Mouse (Mus musculus): ENCODE measurements around the gene Atg7. TPM values are rescaled to one million over a fixed set of nuclear protein-coding genes. Genes with fewer than 3 reads are reported as not detected.

Gene Atg7
- polyA plus RNA-seq, 1 experiment from 2014 or later = 14.0 TPM

DNA sequence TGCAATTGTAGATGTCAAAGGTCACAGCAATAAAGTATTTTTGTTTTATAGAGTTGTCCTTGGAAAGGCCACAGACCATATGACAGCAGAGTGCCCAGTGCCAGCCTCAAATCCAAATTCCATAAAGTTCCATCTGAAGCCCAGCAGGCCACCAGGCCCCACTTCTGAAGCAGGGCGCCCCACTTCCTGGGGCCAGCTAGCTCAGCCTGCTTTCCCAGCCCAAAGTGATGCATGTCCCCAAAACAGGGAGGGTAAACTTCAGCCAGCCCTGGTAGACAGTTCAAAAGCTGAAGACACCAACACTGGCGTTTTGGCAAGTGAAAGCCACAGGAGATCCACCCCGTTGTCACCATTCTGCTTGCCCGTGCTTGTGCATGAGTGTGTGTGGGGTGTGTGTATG lies 169.9 kb downstream of the Atg7 start:
- Histone ChIP-seq H3K9ac (ENCODE audit: low read length) (no peak overlapping the region), H3K36me3 (ENCODE audit: control insufficient read depth, insufficient read depth, low read length) (no peaks in the 10 kb centered on the region), H3K4me1 (replicated peaks; ENCODE audit: control insufficient read depth, insufficient read depth) (no peaks in the 10 kb centered on the region), H3K27ac (replicated peaks) (no peak overlapping the region), H3K9me3 (ENCODE audit: control insufficient read depth, low read length) (no peaks in the 10 kb centered on the region), H3K4me2 (replicated peaks; ENCODE audit: low read depth) (no peak overlapping the region), H3K27me3 (ENCODE audit: control insufficient read depth, insufficient read depth, low read length) (no peaks in the 10 kb centered on the region), H3K4me3 (ENCODE audit: low read depth, low read length) (no peak overlapping the region)
- ATAC-seq (ENCODE audit: low FRiP score, low TSS enrichment) (no peak), DNase-seq (ENCODE audit: low spot score) (no peak)
- TF ChIP-seq CTCF (IDR thresholded peaks at IDR 0.05; ENCODE audit: low read depth) (no peak), EP300 (optimal IDR thresholded peaks at IDR 0.05) (no peak)
- 81% methylated on average over 4 of the region's 4 CpGs for WGBS

DNA sequence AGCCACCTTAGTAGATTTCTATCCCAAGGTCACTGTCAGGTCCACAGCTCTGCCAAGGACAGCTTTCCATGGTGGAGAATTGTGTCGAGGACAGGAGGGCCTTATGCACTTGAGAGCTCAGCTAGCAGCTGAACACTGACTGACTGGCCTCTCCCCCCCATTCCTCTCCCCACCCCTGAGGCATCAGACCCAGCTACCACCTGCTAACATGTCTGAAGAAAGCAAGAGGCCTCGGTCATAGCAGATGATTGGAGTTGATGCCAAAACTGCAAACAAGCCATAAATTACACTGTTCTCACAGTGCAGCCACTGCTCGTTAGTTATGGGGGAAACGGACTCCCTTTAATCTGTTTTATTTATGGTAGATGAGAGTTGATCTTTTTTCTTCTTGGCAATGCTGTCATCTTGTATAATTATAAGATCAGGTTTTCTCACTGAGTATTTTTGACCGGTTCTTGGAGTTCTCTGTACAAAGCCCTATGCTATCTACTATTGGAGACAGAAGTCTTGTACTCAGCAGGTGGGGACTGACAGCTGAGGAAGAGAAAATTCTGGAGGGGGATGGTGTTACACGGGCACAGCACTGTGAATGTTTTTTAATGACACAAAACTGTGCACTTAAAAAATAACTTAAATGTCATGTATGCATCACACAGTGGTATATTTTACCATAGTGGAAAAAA lies 171.4 kb downstream of the Atg7 start:
- no peak for DNase-seq (ENCODE audit: low spot score)

DNA sequence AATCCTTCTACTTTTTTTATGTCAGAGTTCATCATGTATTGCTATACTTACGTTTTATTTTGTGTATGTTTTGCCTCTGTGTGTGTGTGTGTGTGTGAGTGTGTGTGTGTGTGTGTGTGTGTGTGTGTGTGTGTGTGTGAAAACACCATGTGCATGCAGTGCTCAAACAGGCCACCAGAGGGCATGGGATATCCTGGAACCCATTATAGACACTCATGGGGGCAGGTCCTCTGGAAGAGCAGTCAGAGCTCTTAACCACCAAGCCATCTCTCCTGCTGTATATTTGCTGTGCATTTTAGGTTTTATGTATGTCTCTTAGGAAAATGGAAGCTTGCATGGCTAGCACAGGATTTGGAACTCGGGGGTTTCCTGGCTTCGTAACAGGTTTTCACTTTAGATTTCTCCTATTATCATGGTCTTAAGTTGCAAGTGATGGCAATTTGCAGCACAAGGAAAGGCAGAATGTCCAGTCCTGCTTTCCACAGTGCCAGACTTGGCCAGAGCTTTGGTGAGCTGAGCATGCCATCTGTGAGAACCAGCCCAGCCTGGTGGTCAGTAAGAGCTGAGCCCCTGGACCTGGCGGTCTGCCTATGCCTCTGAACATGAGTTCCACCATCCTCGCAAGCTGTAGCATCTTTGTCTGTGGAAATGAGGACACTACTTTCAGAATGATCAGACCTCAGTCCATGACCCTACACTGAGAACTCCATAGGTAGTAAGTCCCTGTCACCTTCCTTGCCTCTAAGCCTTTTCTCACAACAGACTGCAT lies 172.2 kb downstream of the Atg7 start:
- 95% methylated on average over 5 of the region's 5 CpGs for WGBS
- Histone ChIP-seq H3K27me3 (ENCODE audit: control insufficient read depth, insufficient read depth, low read length) (no peaks in the 10 kb centered on the region), H3K9me3 (ENCODE audit: control insufficient read depth, low read length) (no peaks in the 10 kb centered on the region), H3K36me3 (ENCODE audit: control insufficient read depth, insufficient read depth, low read length) (no peaks in the 10 kb centered on the region), H3K4me2 (replicated peaks; ENCODE audit: low read depth) (no peak overlapping the region), H3K27ac (replicated peaks) (no peak overlapping the region), H3K9ac (ENCODE audit: low read length) (no peak overlapping the region), H3K4me1 (replicated peaks; ENCODE audit: control insufficient read depth, insufficient read depth) (peaks cover 4% of the 10 kb centered on the region; the same call in 1 of the 2 replicates), H3K4me3 (ENCODE audit: low read depth, low read length) (no peak overlapping the region)
- TF ChIP-seq EP300 (optimal IDR thresholded peaks at IDR 0.05) (no peak), CTCF (IDR thresholded peaks at IDR 0.05; ENCODE audit: low read depth) (peak; percentile 61)
- ATAC-seq (ENCODE audit: low FRiP score, low TSS enrichment) (no peak), DNase-seq (ENCODE audit: low spot score) (no peak)

More for the DNA sequence above, 171.4 kb downstream of the Atg7 start:
- TF ChIP-seq EP300 (optimal IDR thresholded peaks at IDR 0.05) (no peak), CTCF (IDR thresholded peaks at IDR 0.05; ENCODE audit: low read depth) (no peak)
- Histone ChIP-seq H3K27me3 (ENCODE audit: control insufficient read depth, insufficient read depth, low read length) (no peaks in the 10 kb centered on the region), H3K4me1 (replicated peaks; ENCODE audit: control insufficient read depth, insufficient read depth) (peaks cover 4% of the 10 kb centered on the region; the same call in 1 of the 2 replicates), H3K36me3 (ENCODE audit: control insufficient read depth, insufficient read depth, low read length) (no peaks in the 10 kb centered on the region), H3K4me2 (replicated peaks; ENCODE audit: low read depth) (no peak overlapping the region), H3K9ac (ENCODE audit: low read length) (no peak overlapping the region), H3K4me3 (ENCODE audit: low read depth, low read length) (no peak overlapping the region), H3K27ac (replicated peaks) (no peak overlapping the region), H3K9me3 (ENCODE audit: control insufficient read depth, low read length) (no peaks in the 10 kb centered on the region)
- ATAC-seq (ENCODE audit: low FRiP score, low TSS enrichment) = no peak
- 55% methylated on average over 6 of the region's 6 CpGs for WGBS

DNA sequence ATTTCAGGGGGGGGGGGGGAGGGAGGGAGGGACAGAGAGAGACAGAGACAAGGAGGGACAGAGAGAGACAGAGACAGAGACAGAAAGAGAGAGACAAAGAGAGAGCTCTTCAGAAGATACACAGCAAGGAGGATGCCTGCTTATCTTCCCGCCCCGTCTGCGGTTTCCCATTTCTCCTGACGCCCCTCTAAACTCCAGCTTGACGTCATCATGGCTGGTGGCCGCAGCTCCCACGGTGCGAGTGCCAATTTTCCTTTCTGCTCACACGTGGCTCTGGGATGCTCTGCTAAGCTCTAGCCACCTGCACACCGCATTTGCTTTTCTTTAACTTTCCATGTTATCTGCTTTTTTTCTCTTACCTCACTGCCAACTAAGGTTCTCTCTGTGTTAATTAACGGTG lies 175.1 kb downstream of the Atg7 start:
- TF ChIP-seq EP300 (optimal IDR thresholded peaks at IDR 0.05) = no peak
- no peak for TF ChIP-seq CTCF (IDR thresholded peaks at IDR 0.05; ENCODE audit: low read depth)
- Histone ChIP-seq H3K4me2 (replicated peaks; ENCODE audit: low read depth) (no peak overlapping the region), H3K27me3 (ENCODE audit: control insufficient read depth, insufficient read depth, low read length) (no peaks in the 10 kb centered on the region), H3K4me1 (replicated peaks; ENCODE audit: control insufficient read depth, insufficient read depth) (peaks cover 4% of the 10 kb centered on the region; the same call in 1 of the 2 replicates), H3K9ac (ENCODE audit: low read length) (no peak overlapping the region), H3K4me3 (ENCODE audit: low read depth, low read length) (no peak overlapping the region), H3K9me3 (ENCODE audit: control insufficient read depth, low read length) (no peaks in the 10 kb centered on the region), H3K36me3 (ENCODE audit: control insufficient read depth, insufficient read depth, low read length) (no peaks in the 10 kb centered on the region), H3K27ac (replicated peaks) (0 out of 2 replicates have a peak overlapping the region, but pooled peaks have one; percentile 8)
- WGBS = 24% methylated on average over 11 of the region's 11 CpGs
- DNase-seq (ENCODE audit: low spot score) (peak; percentile 21), ATAC-seq (ENCODE audit: low FRiP score, low TSS enrichment) (peak; percentile 36; the same call in 1 of the 2 replicates)

DNA sequence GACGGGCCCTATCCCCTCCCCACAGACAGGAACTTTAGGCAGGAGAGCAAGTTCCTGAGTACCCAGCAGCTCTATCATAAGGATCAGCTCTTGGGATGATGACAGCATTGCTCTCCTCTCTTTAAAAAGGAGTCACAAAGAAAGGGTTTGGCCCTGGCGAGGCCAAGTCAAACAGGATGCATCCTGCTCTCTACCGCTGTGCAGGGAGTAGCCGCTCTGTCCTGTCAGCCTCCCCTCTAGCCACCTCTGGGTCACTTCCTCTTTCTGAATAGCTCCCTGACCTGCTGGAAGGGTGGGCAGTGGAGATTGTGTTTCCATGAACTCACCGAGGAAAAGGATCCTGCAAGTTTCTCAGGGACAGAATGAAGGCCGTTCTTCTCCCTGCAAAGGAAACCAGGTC lies 175.6 kb downstream of the Atg7 start:
- DNase-seq (ENCODE audit: low spot score) (no peak), ATAC-seq (ENCODE audit: low FRiP score, low TSS enrichment) (no peak)
- H3K27ac ChIP-seq (replicated peaks) = no peak overlapping the region
- H3K9me3 ChIP-seq (ENCODE audit: control insufficient read depth, low read length) = no peaks in the 10 kb centered on the region
- H3K4me1 ChIP-seq (replicated peaks; ENCODE audit: control insufficient read depth, insufficient read depth) = peaks cover 4% of the 10 kb centered on the region; the same call in 1 of the 2 replicates
- no peak overlapping the region for H3K4me2 ChIP-seq (replicated peaks; ENCODE audit: low read depth)
- no peaks in the 10 kb centered on the region for H3K36me3 ChIP-seq (ENCODE audit: control insufficient read depth, insufficient read depth, low read length)
- no peak overlapping the region for H3K4me3 ChIP-seq (ENCODE audit: low read depth, low read length)
- H3K27me3 ChIP-seq (ENCODE audit: control insufficient read depth, insufficient read depth, low read length) = no peaks in the 10 kb centered on the region
- no peak overlapping the region for H3K9ac ChIP-seq (ENCODE audit: low read length)
- no peak for TF ChIP-seq CTCF (IDR thresholded peaks at IDR 0.05; ENCODE audit: low read depth)
- no peak for TF ChIP-seq EP300 (optimal IDR thresholded peaks at IDR 0.05)
- 57% methylated on average over 6 of the region's 6 CpGs for WGBS

All from stomach, postnatal 0 days (tissue).